Mouse (Mus musculus): ENCODE data around the gene Ap3b1. TPM values are rescaled to one million over a fixed set of nuclear protein-coding genes. Genes with fewer than 3 reads are reported as not detected.
A peak's percentile ranks its signal among the peaks of the same experiment; 100 is the strongest.

The Ap3b1 gene
- total and polyA plus RNA-seq, 3 experiments: 46.0 to 113 (median 60.7) TPM

DNA sequence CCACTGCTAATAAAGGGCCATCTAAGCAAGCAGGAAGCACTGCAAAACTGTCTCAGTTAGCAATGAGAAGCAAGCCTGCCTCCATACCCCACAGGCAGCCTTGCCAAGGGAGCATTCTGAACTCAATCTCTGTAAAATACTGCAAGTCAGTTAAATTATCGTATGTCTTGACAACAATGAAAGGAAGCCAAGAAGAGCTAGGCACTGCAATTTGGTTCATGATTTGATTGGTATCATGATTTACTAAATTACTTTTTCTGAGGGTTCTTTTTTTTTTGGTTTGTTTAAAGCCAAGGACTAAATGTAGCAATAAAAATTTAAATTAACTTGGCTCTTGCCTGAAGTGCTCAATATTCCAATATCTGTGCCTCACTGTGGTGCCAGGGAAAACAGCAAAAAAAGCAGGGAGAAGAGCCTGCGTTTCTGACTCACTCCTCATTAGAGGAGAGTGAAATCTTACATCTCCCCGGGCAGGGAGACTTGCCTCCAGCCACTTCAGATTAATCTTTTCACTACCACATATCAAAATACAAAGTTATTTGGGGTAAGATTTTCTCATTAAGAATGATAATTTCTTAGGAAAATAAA lies 28.3 kb upstream of the Ap3b1 start:
- Histone ChIP-seq H3K36me3 (replicated peaks in 1 of 2; ENCODE audit: control insufficient read depth in 1 of 2, insufficient read depth in 1 of 2, low read length in 1 of 2) (no peaks in the 10 kb centered on the region), H3K27me3 (replicated peaks) (no peaks in the 10 kb centered on the region), H3K4me2 (ENCODE audit: insufficient read depth, low read depth, poor library complexity, severe bottlenecking) (no peak overlapping the region), H3K79me2 (replicated peaks; ENCODE audit: control insufficient read depth, extremely low read depth, insufficient read depth, poor library complexity, severe bottlenecking) (no peaks in the 10 kb centered on the region), H3K27ac (ENCODE audit: insufficient read depth, low read depth) (no peak overlapping the region), H3K4me3 (replicated peaks in 1 of 3; ENCODE audit: low read depth in 2 of 3, low read length in 2 of 3, poor library complexity in 1 of 3) (no peak overlapping the region), H3K4me1 (ENCODE audit: control insufficient read depth in 1 of 2, insufficient read depth in 2 of 2) (peaks cover 0 to 13% of the 10 kb centered on the region in 2 experiments; a peak in 2 of 4 replicates), H3K9ac (ENCODE audit: insufficient read depth, low read depth) (no peak overlapping the region), H3K9me3 (replicated peaks; ENCODE audit: low read length) (no peaks in the 10 kb centered on the region)
- DNase-seq (ENCODE audit: extremely low read depth): no peak
- TF ChIP-seq MAFK (IDR thresholded peaks at IDR 0.05; ENCODE audit: insufficient replicate concordance, low read length): no peak
- TF ChIP-seq USF1 (IDR thresholded peaks at IDR 0.05; ENCODE audit: low read depth, low read length): no peak
- TF ChIP-seq ZMIZ1 (IDR thresholded peaks at IDR 0.05; ENCODE audit: low read depth, low read length): no peak
- no peak for TF ChIP-seq CHD1 (IDR thresholded peaks at IDR 0.05; ENCODE audit: low read depth, low read length)
- TF ChIP-seq GABPA (IDR thresholded peaks at IDR 0.05; ENCODE audit: insufficient replicate concordance, low read depth, low read length): no peak
- no peak for TF ChIP-seq KAT2A (IDR thresholded peaks at IDR 0.05; ENCODE audit: insufficient replicate concordance, low read length)
- TF ChIP-seq USF2 (conservative IDR thresholded peaks at IDR 0.05; ENCODE audit: low read depth, low read length): no peak
- no peak for TF ChIP-seq POLR2A (IDR thresholded peaks at IDR 0.05; ENCODE audit: low read depth, low read length)
- no peak for TF ChIP-seq MEF2A (IDR thresholded peaks at IDR 0.05; ENCODE audit: borderline replicate concordance, low read depth, low read length)
- no peak for TF ChIP-seq SMC3 (IDR thresholded peaks at IDR 0.05; ENCODE audit: low read depth, low read length)
- in situ Hi-C loops (cut with MboI; ENCODE audit: low pct_ligation_motif_present, low pct_unique_long_range_greater_than_20kb, low sequenced_read_pairs): no loop called here
- dilution Hi-C loops (cut with MboI; ENCODE audit: extremely low pct_ligation_motif_present, extremely low pct_unique_long_range_greater_than_20kb, low sequenced_read_pairs): no loop called here

DNA sequence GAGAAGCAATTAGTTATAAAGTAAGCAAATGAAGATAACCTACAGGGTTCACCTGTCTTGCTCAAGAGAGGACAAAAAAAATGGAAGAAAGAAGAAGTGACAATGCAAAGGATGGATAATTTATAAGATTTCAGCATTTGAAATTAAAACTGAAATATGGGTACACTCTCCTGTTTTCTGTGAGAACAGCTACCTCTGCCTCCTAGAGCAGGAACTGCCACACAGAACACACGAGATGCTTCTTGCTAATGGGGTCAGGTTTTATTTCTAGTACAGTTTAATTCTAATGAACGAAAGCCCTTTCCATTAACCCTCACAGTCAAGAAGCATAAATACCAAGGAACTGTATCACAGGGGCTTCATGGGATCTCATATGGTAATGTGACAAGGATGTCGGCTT lies 20.4 kb upstream of the Ap3b1 start:
- Histone ChIP-seq H3K4me2 (ENCODE audit: insufficient read depth, low read depth, poor library complexity, severe bottlenecking) (no peak overlapping the region), H3K79me2 (replicated peaks; ENCODE audit: control insufficient read depth, extremely low read depth, insufficient read depth, poor library complexity, severe bottlenecking) (no peaks in the 10 kb centered on the region), H3K27ac (ENCODE audit: insufficient read depth, low read depth) (no peak overlapping the region), H3K9me3 (replicated peaks; ENCODE audit: low read length) (no peaks in the 10 kb centered on the region), H3K36me3 (replicated peaks in 1 of 2; ENCODE audit: control insufficient read depth in 1 of 2, insufficient read depth in 1 of 2, low read length in 1 of 2) (no peaks in the 10 kb centered on the region), H3K4me1 (ENCODE audit: control insufficient read depth in 1 of 2, insufficient read depth in 2 of 2) (no peaks in the 10 kb centered on the region), H3K27me3 (replicated peaks) (no peaks in the 10 kb centered on the region), H3K4me3 (replicated peaks in 1 of 3; ENCODE audit: low read depth in 2 of 3, low read length in 2 of 3, poor library complexity in 1 of 3) (no peak overlapping the region), H3K9ac (ENCODE audit: insufficient read depth, low read depth) (no peak overlapping the region)
- TF ChIP-seq ZKSCAN1 (IDR thresholded peaks at IDR 0.05; ENCODE audit: borderline replicate concordance, low read depth, low read length): no peak
- peak; percentile 2 for TF ChIP-seq RAD21 (IDR thresholded peaks at IDR 0.05; ENCODE audit: low read depth, low read length)
- TF ChIP-seq MEF2A (IDR thresholded peaks at IDR 0.05; ENCODE audit: borderline replicate concordance, low read depth, low read length): no peak
- no peak for TF ChIP-seq HCFC1 (IDR thresholded peaks at IDR 0.05; ENCODE audit: low read depth, low read length)
- TF ChIP-seq CHD1 (IDR thresholded peaks at IDR 0.05; ENCODE audit: low read depth, low read length): no peak
- no peak for DNase-seq (ENCODE audit: extremely low read depth)
- dilution Hi-C loops (cut with MboI; ENCODE audit: extremely low pct_ligation_motif_present, extremely low pct_unique_long_range_greater_than_20kb, low sequenced_read_pairs) (no loop called here), in situ Hi-C loops (cut with MboI; ENCODE audit: low pct_ligation_motif_present, low pct_unique_long_range_greater_than_20kb, low sequenced_read_pairs) (no loop called here)

DNA sequence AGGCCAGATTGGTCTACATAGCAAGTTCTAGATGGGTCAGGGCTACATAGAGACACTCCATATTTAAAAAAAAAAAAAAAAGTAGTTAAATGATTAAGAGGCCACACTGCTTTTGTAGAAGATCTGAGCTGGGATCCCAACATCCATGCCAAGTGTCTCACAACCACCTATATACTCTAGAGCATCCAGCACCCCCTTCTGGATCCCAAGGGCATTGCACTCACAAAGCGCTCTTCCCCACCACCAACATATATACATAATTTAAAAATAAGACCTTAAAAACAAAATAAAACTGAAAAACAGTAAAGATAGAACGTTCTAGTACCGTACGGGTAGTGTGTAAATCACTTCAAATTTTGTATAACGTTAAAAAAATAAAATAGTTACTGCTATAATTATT lies 15.6 kb upstream of the Ap3b1 start:
- Histone ChIP-seq H3K27me3 (replicated peaks) (no peaks in the 10 kb centered on the region), H3K9ac (ENCODE audit: insufficient read depth, low read depth) (no peak overlapping the region), H3K4me2 (ENCODE audit: insufficient read depth, low read depth, poor library complexity, severe bottlenecking) (no peak overlapping the region), H3K27ac (ENCODE audit: insufficient read depth, low read depth) (no peak overlapping the region), H3K4me3 (replicated peaks in 1 of 3; ENCODE audit: low read depth in 2 of 3, low read length in 2 of 3, poor library complexity in 1 of 3) (no peak overlapping the region), H3K79me2 (replicated peaks; ENCODE audit: control insufficient read depth, extremely low read depth, insufficient read depth, poor library complexity, severe bottlenecking) (no peaks in the 10 kb centered on the region), H3K9me3 (replicated peaks; ENCODE audit: low read length) (no peaks in the 10 kb centered on the region), H3K4me1 (ENCODE audit: control insufficient read depth in 1 of 2, insufficient read depth in 2 of 2) (peaks cover 0 to 5% of the 10 kb centered on the region in 2 experiments; a peak in 1 of 4 replicates), H3K36me3 (replicated peaks in 1 of 2; ENCODE audit: control insufficient read depth in 1 of 2, insufficient read depth in 1 of 2, low read length in 1 of 2) (no peaks in the 10 kb centered on the region)
- TF ChIP-seq HCFC1 (IDR thresholded peaks at IDR 0.05; ENCODE audit: low read depth, low read length): no peak
- TF ChIP-seq UBTF (IDR thresholded peaks at IDR 0.05; ENCODE audit: low read depth, low read length): no peak
- TF ChIP-seq RAD21 (IDR thresholded peaks at IDR 0.05; ENCODE audit: low read depth, low read length): peak; percentile 46
- TF ChIP-seq ELF1 (IDR thresholded peaks at IDR 0.05; ENCODE audit: low read depth, low read length): no peak
- TF ChIP-seq CHD1 (IDR thresholded peaks at IDR 0.05; ENCODE audit: low read depth, low read length): no peak
- TF ChIP-seq SMC3 (IDR thresholded peaks at IDR 0.05; ENCODE audit: low read depth, low read length): peak; percentile 24
- no peak for TF ChIP-seq PAX5 (IDR thresholded peaks at IDR 0.05; ENCODE audit: low read length)
- no peak for TF ChIP-seq EP300 (IDR thresholded peaks at IDR 0.05; ENCODE audit: low read length)
- TF ChIP-seq TBP (conservative IDR thresholded peaks at IDR 0.05; ENCODE audit: low read depth, low read length): no peak
- no peak for TF ChIP-seq JUN (IDR thresholded peaks at IDR 0.05; ENCODE audit: insufficient read depth, low read depth, low read length)
- peak in 1 of 2 experiments; percentile 41; a peak in 2 of 4 replicates for TF ChIP-seq CTCF (conservative IDR thresholded peaks at IDR 0.05 in 1 of 2, IDR thresholded peaks at IDR 0.05 in 1 of 2; ENCODE audit: low read depth in 2 of 2, low read length in 2 of 2)
- peak; percentile 7 for DNase-seq (ENCODE audit: extremely low read depth)
- dilution Hi-C loops (cut with MboI; ENCODE audit: extremely low pct_ligation_motif_present, extremely low pct_unique_long_range_greater_than_20kb, low sequenced_read_pairs): no loop called here
- in situ Hi-C loops (cut with MboI; ENCODE audit: low pct_ligation_motif_present, low pct_unique_long_range_greater_than_20kb, low sequenced_read_pairs): no loop called here
